Mouse (Mus musculus) mature B cell (primary cell): ENCODE results near the gene Capzb.

Experiments
- in situ Hi-C: fragments of 300-500 bp; cut with MboI; formaldehyde crosslinking; loops from 2 replicates; pipeline ENCODE4 v1.14.3; 2019

Gene Capzb

DNA sequence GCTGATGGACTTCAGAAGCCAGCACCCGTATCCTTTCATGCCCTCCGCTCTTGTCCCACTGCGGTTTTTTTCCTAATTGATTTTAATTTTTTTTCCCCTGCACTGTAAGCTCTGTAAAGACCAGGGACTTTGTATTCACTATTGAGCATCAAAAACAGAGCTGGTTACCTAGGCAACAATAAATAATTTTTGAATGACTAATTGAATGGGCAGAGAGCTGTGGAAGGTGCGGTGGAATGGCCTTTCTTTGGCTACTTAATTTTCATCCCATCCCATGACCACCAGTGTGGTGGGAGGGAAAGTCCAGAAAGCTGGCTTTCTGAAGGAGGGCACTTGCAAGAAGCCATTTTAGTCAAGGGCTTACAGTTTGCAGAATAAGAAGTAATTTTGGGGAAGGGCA, 41.6 kb downstream of the Capzb start:
- in situ Hi-C loops: no loop called here

DNA sequence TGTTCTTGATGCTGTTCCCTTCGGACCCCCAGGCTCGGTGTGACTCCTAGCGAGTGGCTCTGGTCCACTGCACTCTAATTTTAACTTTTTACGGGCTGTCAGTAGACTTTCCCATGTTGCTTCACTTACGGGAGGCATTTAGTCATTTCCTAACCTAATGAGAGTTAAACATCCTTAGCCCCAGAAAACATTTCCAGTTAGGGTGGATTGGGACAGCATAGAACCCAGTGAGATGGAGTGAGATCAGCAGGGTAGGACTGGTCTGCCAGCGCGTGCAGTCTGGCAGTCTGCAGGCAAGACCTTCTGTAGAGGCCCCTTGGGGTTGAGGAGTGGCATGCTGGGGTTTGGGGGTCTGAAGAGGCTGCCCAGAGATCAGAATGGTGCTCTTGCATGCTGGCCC, 42.9 kb downstream of the Capzb start:
- in situ Hi-C loops: no loop called here

DNA sequence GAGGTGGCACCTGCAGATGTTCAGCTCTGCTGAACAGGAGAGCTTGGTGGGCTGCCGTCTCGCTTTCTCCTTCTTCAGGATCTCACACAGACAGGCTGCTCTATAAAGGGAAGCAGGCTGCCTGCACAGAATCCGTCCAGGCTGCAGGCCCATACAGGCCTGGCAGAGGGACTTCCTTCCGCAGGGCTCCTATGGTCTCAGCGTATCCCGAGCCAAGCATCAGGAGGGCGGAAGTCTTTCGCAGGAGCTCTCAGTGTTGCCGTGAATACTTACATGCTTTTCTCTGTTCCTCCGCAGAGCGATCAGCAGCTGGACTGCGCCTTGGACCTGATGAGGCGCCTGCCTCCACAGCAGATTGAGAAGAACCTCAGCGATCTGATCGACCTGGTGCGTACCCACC, 45.9 kb downstream of the Capzb start:
- in situ Hi-C loops: no loop called here

DNA sequence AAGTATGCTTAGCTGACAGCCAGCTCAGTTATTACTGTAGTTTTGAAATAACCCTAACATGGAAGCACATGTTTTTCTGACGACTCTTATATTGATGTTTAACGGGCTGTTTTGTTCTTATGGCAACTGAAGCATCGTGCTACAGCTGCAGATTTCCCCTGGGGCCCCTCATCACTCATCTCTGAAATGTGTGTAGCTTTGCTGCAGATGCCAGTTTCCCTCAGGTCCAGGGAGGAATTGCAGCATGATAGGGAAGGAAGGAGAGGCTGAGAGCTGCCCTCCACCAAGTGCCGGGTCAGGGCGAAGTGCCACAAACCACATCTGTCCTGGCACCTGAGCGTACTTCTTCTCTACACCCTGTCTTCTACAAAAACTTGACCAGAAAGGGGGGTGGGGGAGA, 47.6 kb downstream of the Capzb start:
- in situ Hi-C loops: no loop called here

DNA sequence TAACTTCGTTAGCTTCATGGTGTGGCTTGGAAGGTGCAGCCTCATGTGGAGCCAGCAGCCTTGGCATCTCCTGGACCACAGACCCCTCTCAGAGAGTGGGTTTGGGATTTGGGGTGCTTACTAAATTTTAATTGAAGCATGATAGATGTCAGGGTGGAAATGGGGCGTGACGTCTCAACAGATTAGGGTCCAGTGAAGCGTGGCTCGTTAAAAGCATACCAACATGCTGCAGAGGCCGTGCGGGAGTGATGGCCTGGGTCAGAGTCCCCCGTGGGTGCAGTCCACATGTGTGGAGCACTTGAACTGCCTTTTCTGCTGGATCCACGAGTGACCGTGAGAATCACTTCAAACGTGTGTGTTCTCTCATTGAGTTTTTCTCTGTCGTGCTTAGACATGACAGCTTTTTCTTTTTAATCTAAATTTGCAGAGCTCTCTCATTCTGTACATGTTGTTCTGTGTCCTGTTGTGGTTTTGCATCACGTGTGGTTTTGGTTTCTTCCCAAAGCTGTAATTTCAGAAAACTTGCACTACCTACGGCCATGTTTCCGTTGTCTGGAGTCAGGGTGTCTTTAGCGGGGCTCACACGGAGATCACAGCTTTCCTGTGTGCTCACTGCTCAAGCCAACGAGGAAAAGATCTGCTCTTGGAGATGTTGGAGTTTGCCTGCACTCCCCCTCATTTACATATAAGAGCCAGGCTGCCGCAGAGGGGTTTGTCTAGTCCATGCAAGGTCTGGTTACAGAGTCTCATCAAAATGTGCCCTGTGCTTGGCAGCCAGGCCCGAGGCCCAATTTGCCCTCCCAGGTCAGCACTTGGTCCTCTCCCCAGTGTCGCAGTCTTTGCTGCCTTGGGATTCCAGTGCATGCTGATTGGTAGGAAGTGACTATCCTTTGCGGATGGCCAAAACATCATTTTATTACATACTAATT, 49.2 kb downstream of the Capzb start:
- in situ Hi-C loops: no loop called here

DNA sequence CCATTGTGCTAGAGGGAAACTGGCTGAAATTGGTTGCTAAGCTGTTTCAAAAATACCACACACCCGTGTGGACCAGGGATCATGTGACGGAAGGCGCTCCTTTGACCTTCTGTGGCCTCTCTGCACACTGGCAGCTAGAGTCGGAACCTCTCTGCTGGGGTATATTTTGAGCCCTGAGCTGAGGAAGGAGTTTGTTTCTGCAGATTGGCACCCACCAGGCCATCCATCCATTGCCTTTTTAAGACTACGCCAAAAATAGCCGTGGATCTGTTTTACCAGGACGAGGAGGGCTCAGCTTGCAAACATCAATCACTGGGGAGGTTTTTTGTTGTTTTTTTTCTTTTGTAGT, 49.9 kb downstream of the Capzb start:
- in situ Hi-C loops: no loop called here

DNA sequence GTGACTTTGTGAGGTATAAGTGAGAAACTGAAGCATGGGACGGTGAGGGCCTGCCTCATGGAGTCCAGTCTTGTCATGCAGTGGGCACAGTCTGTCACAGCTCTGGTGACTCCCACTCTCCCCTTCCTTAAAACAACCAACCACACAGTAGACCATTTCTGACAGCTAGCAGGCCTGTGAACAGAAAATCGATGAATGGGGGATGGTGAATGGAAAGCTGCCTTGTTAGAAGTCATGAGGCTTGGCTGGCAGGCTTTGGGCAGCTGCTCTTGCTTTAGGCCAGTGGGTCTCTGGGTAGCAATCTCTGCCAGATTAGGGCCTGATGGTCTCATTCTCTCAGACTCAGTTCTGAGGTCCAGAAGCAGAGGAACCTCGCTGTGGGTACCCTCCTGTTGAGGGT, 51.5 kb downstream of the Capzb start:
- in situ Hi-C loops: no loop called here

DNA sequence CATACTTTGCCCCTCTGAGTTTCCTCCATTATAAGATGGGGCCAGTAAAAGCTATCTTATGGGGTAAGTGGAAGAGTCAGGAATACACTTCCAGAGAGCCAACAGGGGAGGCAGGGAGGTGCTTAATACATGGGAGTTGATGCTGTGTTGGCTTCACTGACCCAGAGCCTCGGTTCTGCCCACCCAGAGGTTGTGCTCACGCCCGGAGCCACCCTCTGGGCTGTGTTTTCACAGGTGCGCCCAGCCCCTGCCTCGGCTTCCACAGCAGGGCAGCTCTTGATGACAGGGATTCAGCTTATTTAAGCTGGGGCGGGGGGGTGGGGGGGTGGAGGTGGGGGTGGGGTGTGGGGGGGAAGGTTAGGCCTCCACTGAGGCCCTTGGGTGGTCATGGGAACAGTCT, 52.1 kb downstream of the Capzb start:
- in situ Hi-C loops: no loop called here

DNA sequence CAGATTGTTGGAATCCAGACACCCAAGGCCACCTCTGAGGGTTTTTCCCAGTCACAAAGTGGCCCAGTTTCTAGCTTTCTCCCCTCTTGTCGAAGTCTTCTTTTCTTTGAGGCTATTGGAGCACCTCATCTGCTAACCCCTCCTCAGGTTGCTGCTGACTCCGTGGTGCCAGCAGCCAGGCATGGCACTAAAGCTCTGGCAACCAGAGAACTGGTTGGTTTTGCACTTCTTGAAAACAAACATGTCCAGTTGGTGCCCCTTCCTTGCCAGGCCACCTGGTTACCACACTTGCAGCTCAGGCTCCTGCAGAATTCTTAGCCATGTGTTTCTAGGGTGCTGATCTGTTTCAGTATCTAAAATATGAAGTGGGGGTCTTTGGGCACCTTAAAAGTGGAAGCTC, 52.8 kb downstream of the Capzb start:
- in situ Hi-C loops: no loop called here

DNA sequence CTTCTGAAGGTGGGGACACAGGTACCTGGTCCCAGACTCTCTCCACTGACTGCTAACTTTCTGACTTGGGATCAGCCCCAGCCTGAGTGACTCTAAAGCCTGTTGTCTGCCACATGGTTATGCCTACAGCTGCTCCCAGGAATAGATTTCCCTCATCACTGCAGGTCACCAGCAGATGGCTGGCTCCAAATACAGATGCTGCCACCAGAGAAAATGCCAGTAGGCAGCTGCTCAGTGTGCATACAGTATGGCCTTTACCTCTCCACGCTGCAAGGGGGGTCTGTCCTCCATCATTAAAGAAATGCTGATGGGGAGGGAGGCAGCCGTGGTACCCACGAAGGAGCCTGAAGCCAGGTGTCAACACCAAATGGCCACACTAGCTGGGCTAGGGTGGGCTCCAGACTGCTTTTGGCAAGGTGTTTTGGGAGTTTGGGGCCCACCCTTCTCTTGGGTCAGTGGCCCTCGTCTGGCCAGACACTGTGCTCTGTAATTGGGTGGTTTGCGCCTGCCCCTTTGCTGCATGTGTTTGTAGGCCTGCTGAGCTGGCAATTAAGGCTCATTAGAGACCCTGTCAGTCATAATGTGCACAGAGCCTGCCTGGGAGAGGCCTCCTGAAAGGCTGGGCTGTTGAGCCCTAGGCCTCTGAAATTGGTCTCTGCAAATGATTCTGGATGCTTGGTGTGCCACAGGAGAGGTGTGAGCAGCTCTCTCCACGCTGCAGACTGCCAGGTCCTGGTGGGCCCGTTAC, 53.6 kb downstream of the Capzb start:
- in situ Hi-C loops: no loop called here

DNA sequence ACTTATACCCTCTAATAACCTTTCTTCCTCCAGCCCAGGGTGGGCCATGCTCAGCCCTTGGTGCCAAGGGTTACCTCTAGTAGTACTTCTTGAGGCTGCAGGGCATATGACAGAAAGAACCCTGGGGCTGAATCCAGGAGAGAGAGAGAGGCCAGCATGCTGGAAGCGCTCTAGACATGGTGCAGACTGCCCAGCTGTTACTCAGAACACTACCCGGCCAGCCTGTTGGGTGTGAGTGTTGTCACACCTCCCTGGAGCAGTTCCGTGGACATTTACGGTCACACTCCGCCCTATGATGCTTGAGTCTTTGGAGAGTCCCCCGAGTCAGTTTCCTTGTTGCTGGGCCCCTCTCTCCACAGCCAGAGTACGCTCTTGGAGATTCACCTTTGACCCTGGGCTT, 55.3 kb downstream of the Capzb start:
- in situ Hi-C loops: no loop called here

DNA sequence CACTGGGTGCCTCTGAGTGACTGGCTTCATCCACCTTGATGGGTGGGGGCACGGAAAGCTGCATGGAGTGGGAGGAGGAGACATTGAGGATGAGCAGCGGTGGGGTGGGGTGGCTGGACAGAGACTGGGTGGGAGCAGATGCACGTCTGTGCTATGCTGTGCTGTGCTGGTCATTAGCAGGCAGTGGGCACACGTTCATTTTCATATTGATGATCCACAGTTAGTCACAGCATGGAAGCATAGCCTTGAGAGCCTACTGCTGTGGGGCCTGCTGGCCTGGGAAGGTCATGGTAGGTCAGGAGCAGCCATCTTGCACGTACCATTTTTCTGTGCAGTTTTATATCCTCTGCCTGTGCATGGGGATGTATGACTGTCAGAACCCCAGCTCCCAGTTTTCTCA, 56.0 kb downstream of the Capzb start:
- in situ Hi-C loops: no loop called here

DNA sequence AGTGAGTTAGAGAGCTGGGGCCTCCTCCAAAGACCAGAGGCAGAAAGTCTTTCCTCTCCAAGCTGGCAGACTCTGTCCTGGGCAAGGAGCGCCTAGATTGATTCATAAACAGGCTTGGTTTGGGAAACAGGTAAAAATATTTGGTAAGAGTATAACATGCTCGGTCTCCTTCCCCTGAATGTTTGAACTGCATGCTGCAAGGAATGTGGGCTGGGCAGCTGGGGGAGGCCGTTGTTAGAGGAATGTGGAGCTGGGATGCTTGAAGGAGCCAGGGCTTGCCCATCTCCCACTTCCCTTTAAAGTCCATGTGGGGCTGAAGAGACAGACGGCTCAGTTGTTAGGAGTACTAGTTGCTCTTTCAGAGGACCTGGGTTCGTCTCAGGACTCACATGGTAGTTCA, 57.3 kb downstream of the Capzb start:
- in situ Hi-C loops: no loop called here

DNA sequence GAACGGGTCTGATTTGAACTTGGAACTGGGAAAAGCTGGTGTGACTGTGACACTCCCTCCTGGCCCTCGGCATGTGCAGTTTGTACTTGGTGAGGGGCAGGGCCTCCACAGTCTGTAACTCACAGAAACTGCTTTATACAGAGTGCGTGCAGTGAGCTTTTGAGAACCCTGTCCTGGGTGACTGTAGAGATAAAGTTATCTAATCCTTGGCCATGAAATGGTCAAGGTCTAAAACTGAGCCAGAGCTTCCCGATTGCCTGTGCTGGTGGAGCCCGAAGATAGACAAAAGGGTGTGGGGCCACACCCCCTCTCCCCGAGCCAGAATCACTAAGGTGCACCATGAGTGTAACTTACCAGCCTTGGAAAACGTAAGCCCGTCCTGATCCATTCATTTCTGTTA, 58.2 kb downstream of the Capzb start:
- in situ Hi-C loops: no loop called here

DNA sequence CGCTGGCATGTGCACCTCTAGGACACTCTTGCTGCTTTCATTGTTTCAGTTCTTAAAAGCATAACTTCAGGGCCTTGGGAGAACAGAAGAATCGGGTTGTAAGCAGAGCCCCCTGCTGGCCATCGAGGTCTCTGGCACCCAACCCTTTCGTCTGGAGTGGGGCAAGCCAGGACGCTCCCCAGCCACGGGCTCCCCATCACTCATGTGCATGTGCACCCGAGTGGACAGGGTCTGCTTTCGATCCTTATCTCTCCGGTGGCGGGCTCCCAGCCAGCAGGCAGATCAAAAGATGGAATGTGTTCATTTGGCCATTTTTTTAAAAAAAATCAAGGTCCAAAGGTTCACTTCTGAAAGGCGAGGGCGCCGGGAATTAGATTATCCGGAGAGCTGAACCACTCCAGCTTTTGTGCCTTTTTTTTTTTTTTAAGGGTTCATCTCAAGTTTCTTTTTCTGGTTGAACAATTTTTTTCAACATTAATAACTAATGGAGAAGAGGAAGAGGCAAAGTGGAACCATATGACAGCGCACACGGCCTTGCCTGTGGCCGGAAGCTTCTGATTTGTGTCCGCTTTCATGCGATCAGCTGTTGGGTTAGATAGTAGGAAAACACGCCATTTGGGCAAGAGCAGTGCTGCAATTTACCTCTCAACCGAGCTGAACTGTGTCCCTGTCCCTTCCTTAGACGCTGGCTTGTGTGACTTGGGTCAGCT, 59.5 kb downstream of the Capzb start:
- in situ Hi-C loops: no loop called here

DNA sequence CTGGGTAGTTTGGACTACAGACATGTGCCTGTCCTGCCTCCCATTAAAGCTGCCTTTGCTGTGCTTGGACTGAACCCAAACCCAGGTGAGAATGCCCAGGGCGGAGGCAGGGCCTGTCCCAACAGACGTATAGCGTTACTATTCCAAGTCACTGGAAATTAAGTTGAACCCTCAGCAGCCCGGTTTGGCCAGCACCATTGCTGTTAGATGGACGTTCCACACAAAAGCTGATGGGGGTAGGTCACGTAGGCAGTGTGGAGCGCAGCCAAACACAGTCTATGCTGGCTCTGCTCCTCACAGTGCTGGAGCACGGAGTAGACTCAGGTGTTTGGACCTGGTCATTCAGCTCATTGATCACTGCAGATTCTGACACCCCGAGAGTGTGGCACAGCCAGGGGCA, 60.5 kb downstream of the Capzb start:
- in situ Hi-C loops: no loop called here

DNA sequence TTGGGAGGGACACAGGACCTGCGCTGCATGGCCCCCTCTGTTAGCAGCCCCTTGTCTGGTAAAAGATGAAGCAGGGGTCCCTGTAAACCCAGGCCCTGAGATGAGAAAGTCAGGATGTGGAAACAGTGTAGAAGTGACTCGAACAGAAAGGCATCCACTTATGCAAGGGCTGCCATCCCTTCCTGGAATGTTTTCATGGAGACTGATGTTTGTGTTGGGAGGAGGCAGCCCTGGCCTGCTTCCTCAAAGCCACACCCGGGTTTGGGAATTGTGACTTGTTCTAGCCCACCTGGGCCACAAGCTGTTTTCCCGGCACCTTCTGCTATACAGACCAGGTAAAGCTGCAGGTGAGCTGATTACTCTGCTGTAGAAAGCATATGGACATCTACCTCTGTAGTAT, 63.4 kb downstream of the Capzb start:
- in situ Hi-C loops: no loop called here

DNA sequence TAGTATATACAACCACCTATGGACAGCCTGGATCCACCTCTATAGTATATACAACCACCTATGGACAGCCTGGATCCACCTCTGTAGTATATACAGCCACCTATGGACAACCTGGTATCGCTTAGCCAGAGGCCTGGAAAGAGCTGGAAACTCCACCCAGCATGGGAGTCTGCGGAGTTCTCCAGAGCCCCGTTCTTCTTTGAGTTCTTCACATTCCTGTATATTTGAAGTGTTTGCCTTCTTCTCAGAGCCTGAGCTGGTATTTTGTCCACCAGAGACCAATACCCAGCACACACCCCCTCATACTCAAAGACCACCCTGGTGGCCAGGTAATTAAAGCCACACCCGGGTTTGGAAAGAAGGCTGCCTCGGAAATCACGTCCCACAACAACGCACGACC, 64.0 kb downstream of the Capzb start:
- in situ Hi-C loops: no loop called here

DNA sequence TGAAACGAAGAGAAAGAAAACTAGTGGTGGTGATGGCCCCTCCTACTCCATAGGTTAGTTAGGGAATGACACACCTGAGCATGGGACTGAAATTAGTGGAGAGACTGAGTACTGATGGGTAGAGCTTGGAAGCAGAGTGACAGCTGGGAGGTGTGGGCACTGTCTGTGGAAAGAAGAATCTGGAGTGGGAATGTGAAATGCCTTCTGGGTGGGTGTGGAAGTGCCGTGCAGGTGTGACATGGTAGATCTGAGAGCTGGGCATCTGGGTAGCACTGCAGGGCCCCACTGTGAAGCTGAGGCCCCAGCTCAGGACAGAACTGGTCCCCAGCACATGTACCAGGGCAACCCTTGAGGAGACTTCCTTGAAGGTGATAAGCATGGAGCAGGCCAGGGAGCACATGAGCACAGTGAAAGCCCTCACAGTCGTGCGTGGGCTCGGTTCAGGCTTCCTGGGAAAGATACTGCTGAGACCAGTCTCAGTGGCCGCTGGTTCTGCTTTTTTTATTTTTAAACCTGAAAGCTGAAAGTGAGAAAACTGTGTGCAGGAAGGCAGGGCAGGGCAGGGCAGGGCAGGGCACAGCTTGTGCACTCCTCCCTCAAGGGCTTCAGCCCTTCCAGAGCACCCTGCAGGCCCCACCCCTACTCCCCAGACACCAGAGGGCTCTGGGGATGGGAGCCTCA, 66.1 kb downstream of the Capzb start:
- in situ Hi-C loops: no loop called here

DNA sequence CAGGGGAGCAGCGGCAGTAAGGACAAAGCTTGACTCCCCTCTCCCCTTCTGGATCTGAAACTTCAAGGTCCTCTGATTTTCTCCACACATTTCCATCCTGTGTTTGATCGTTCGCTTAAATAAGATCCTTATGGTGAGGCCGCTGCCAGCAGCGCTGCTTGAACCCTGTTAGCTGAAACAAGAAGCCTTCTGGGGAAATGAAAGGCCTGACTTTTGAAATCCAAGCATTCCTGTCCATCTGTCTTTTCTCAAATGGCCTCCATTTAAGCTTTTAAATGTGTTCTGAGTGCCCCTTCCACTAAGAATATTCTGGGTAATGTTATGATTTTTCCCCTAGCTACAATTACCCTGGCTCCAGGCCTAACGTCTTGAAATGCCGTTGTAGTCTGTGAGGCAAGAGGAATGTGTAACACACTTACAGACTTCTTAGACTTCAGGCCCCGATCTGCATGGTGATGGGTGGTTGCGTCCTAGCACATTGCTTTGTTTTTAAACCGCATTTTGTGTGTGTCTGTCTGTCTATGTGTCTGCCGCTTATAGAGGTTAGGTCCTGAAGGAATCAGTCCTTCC, 66.7 kb downstream of the Capzb start:
- in situ Hi-C loops: no loop called here

DNA sequence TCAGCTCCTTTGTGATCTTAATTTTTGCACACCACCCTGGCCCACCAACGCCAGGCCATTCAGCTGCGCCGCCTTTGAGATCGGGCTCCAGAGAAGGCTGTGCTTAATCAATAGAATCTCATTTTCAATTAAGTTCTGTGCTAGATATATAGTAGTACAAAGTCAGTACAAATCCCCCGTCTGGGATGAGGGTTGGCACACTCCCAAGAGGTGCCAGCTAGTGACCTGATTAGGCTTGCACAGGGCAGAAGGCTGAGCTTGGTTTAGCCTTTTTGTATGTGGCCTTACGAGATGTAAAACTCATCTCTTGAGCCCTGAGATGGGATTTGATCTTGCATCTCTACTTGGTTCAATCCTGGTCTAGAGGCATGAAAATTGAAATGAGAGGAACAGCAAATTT, 70.3 kb downstream of the Capzb start:
- in situ Hi-C loops: no loop called here
